Mouse (Mus musculus) stomach, postnatal 0 days (tissue): ENCODE data around the gene Tcirg1. TPM values are rescaled to one million over a fixed set of nuclear protein-coding genes. Genes with fewer than 3 reads are reported as not detected.

ENCODE experiments used
- ATAC-seq: fragments of 200-750 bp; cut with Nextera tagmentation; 2 replicates; pipeline ENCODE4 v1.8.0; 2017; ENCODE audit not compliant: low FRiP score, low TSS enrichment
- DNase-seq: peaks from one replicate; pipeline ENCODE4 v3.0.0-alpha.2; 2016; ENCODE audit warnings: low spot score
- H3K27ac ChIP-seq: fragments of 300-500 bp; sonication (generic); replicated peaks from 2 replicates; pipeline ENCODE4 v1.5.1; 2014; ENCODE audit warnings: mild to moderate bottlenecking, control low read depth
- H3K27me3 ChIP-seq: fragments of 300-500 bp; sonication (generic); 2 replicates; pipeline ENCODE4 v1.6.1; 2014; ENCODE audit warnings: low read length; ENCODE audit not compliant: control insufficient read depth, insufficient read depth
- H3K36me3 ChIP-seq: fragments of 300-500 bp; sonication (generic); 2 replicates; pipeline ENCODE4 v1.6.1; 2014; ENCODE audit warnings: low read length, mixed read lengths; ENCODE audit not compliant: control insufficient read depth, insufficient read depth
- H3K4me1 ChIP-seq: fragments of 300-500 bp; sonication (generic); replicated peaks from 2 replicates; pipeline ENCODE4 v1.6.1; 2014; ENCODE audit warnings: antibody characterized with exemption; ENCODE audit not compliant: control insufficient read depth, insufficient read depth
- H3K4me2 ChIP-seq: fragments of 300-500 bp; sonication (generic); replicated peaks from 2 replicates; pipeline ENCODE4 v1.6.1; 2014; ENCODE audit warnings: low read depth, mild to moderate bottlenecking, control low read depth, moderate library complexity
- H3K4me3 ChIP-seq: fragments of 300-500 bp; sonication (generic); 2 replicates; pipeline ENCODE4 v1.5.1; 2014; ENCODE audit warnings: low read depth, low read length, control low read depth
- H3K9ac ChIP-seq: fragments of 300-500 bp; sonication (generic); 2 replicates; pipeline ENCODE4 v1.6.1; 2014; ENCODE audit warnings: mild to moderate bottlenecking, low read length, control low read depth, mixed read lengths
- H3K9me3 ChIP-seq: fragments of 300-500 bp; sonication (generic); 2 replicates; pipeline ENCODE4 v1.6.1; 2016; ENCODE audit warnings: low read length; ENCODE audit not compliant: control insufficient read depth
- CTCF ChIP-seq: IDR thresholded peaks from 2 replicates; pipeline ENCODE4 v1.5.1; 2016; ENCODE audit warnings: antibody characterized with exemption, low read depth, mild to moderate bottlenecking, moderate library complexity
- EP300 ChIP-seq: optimal IDR thresholded peaks from 2 replicates; pipeline ENCODE3; 2016; ENCODE audit warnings: antibody characterized with exemption
- WGBS: fragments of 180-500 bp; shearing (Covaris S2); extraction: QIAGEN DNeasy Blood & Tissue Kit; methylation state at CpG from one replicate; pipeline ENCODE4 v1.1.7; 2014; 5-methylcytosine and 5-hydroxymethylcytosine counted together
- polyA plus RNA-seq: library from polyadenylated mRNA; unstranded; fragments of >200 nt; fragmentation: Nextera tagmentation; extraction: Ambion mirVana; gene quantifications from 2 replicates; pipeline ENCODE4 v1.2.1, GENCODE M21; 2015

The Tcirg1 gene
- polyA plus RNA-seq, 1 experiment from 2014 or later, result 17.4 TPM

DNA sequence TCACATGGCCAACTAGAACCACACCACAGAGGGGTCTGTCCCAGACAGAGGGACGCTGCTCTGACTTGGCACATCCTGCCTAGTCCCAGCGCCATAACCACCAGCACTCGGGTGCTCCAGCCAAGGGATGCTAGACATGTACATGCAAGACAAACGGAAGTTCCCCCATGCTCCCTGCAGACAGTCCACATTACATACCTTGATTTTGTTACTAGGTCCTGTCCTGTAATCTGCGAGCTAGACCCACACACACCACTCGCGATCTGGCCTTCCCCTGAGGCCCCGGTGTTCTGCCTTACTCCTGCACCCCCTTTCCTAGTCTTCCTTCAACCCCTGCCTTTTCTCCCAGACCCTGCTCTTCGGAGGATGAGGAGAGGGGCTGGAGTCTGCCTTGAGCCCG, 607 bp downstream of the Tcirg1 start:
- H3K4me3 ChIP-seq, result peak overlapping the region; percentile 64
- peak overlapping the region; percentile 81 for H3K4me2 ChIP-seq
- no peaks in the 10 kb centered on the region for H3K27me3 ChIP-seq
- peak overlapping the region; percentile 75 for H3K27ac ChIP-seq
- H3K9ac ChIP-seq, result peak overlapping the region; percentile 74
- H3K36me3 ChIP-seq, result peaks cover 34% of the 10 kb centered on the region
- H3K9me3 ChIP-seq, result no peaks in the 10 kb centered on the region
- DNase-seq (no peak), ATAC-seq (no peak)
- 24% methylated on average over 10 of the region's 10 CpGs for WGBS
- peaks cover 14% of the 10 kb centered on the region; the same call in 1 of the 2 replicates for H3K4me1 ChIP-seq
- TF ChIP-seq CTCF, result no peak

DNA sequence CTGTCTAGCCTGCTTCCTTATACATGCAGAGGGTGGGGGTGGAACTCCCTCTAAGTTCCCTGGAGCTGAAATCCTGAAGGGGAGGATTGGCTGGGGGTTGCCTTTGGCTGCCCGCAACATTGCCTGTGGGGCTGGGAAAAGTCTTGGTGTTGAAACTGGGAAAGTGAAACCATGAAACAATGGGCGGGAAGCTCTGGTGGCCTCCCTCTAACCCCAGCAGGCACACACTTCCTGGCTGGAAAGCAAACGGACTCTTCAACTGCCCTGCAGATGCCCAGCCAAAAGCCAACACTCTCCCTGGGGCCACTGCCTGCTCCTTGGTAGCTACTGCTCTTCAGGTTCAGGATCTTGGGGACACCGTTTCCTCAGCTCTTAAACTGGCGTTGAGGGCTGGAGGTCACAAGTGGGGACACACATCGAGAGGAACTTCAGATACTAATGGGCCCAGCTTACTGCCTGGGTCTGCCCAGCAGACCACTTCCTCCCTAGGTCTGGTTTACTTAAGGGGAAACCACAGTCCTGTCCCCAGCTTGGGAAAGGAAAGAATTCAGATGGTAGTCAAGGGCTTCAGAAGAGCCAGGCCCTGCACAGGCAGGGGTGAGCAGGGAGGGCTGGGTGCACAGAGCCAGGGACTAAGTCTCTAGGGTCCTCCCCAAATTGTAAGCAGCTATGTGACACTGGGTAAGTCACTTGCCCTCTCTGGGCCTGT, 1.5 kb downstream of the Tcirg1 start:
- Histone ChIP-seq H3K9me3 (no peaks in the 10 kb centered on the region), H3K36me3 (peaks cover 34% of the 10 kb centered on the region), H3K4me1 (peaks cover 14% of the 10 kb centered on the region; the same call in 1 of the 2 replicates), H3K9ac (peak overlapping the region; percentile 58), H3K27ac (peak overlapping the region; percentile 88), H3K4me2 (peak overlapping the region; percentile 81), H3K27me3 (no peaks in the 10 kb centered on the region), H3K4me3 (peak overlapping the region; percentile 64)
- WGBS, result 27% methylated on average over 6 of the region's 6 CpGs
- no peak for TF ChIP-seq CTCF
- TF ChIP-seq EP300, result no peak
- DNase-seq (peak; percentile 68), ATAC-seq (peak; percentile 19; the same call in 1 of the 2 replicates)

DNA sequence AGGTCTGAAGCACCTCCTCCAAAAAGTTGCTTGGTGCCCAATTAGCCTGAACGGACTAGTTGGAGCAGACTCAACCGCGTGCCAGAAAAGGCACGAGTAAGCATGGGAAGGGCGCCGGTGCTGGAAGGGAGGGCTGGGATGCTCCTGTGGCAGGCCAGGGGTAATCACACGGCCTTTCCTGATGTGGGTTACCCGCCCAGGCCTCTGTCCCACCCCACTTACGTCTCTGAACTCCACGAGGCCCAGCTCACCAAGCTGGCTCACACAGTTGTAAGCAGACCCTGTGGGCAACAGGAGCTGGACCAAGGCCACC, 2.6 kb downstream of the Tcirg1 start:
- peak overlapping the region; percentile 81 for H3K4me2 ChIP-seq
- no peaks in the 10 kb centered on the region for H3K27me3 ChIP-seq
- peaks cover 14% of the 10 kb centered on the region; the same call in 1 of the 2 replicates for H3K4me1 ChIP-seq
- no peak overlapping the region for H3K27ac ChIP-seq
- no peak overlapping the region for H3K9ac ChIP-seq
- WGBS, result 73% methylated on average over 10 of the region's 10 CpGs
- no peak for DNase-seq
- no peak overlapping the region for H3K4me3 ChIP-seq
- H3K9me3 ChIP-seq, result no peaks in the 10 kb centered on the region
- ATAC-seq, result no peak
- peaks cover 28% of the 10 kb centered on the region for H3K36me3 ChIP-seq
- TF ChIP-seq CTCF (no peak), EP300 (no peak)

DNA sequence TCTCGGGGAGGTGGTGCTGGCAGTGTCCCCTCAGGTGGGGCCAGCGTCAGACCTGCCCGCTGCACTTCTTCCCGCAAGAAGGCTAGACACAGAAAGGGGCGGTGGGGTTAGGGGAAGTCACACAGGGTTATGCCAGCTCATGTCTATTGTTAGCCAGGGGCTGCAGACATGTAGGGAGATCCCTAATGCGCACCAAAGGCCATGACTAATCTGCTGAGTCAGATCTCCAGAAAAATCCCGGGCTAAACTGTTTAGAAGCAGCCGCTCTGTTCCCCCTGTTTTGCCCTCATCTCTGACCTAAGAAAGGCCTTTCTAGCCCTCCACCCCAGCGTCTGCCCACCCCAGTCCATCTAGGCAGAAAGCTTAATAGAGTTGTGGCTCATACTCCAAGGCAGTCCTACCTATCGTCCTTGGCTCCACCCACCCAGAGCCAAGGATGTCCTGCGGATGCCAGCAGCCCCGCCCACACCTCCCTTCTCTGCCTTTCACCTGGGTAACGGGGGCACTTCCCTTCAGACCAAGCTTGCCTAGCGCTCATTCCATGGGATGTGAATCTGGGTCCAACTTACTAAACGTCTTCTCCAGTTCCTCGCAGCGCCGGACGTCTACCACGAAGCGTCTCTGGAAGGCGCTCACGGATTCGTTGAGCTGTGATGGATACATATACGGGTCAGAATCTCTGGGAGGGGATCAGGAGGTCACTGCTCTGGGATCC, 3.1 kb downstream of the Tcirg1 start:
- H3K27me3 ChIP-seq, result no peaks in the 10 kb centered on the region
- H3K4me3 ChIP-seq, result no peak overlapping the region
- ATAC-seq, result no peak
- H3K4me2 ChIP-seq, result no peak overlapping the region
- no peaks in the 10 kb centered on the region for H3K9me3 ChIP-seq
- TF ChIP-seq EP300, result no peak
- TF ChIP-seq CTCF, result no peak
- 75% methylated on average over 25 of the region's 25 CpGs for WGBS
- H3K9ac ChIP-seq, result no peak overlapping the region
- H3K27ac ChIP-seq, result no peak overlapping the region
- peaks cover 14% of the 10 kb centered on the region; the same call in 1 of the 2 replicates for H3K4me1 ChIP-seq
- DNase-seq, result no peak
- H3K36me3 ChIP-seq, result peaks cover 26% of the 10 kb centered on the region

DNA sequence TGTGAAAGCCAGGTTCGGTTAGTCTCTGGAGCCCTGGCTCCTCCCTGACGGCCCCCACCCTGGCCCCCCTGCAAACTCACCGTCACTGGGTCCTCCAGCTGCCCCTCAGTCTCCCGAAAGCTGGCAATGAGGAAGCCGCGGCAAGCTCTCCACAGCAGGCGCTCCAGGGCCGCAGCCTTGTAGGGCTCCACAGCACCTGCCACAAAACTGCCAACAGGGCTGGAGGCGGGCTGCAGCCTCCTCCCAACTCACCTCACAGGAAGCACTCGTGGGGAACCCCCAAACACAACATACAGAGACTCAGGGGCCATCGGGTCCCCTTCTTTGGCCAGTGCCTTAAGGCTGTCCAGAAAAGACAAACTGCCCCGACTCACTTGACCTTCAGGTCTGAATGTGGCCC, 4.0 kb downstream of the Tcirg1 start:
- peaks cover 14% of the 10 kb centered on the region; the same call in 1 of the 2 replicates for H3K4me1 ChIP-seq
- no peaks in the 10 kb centered on the region for H3K9me3 ChIP-seq
- ATAC-seq (no peak), DNase-seq (no peak)
- H3K9ac ChIP-seq, result no peak overlapping the region
- TF ChIP-seq EP300 (no peak), CTCF (no peak)
- no peak overlapping the region for H3K4me3 ChIP-seq
- H3K4me2 ChIP-seq, result no peak overlapping the region
- H3K27me3 ChIP-seq, result no peaks in the 10 kb centered on the region
- H3K27ac ChIP-seq, result no peak overlapping the region
- H3K36me3 ChIP-seq, result peaks cover 29% of the 10 kb centered on the region
- WGBS, result 84% methylated on average over 12 of the region's 12 CpGs

DNA sequence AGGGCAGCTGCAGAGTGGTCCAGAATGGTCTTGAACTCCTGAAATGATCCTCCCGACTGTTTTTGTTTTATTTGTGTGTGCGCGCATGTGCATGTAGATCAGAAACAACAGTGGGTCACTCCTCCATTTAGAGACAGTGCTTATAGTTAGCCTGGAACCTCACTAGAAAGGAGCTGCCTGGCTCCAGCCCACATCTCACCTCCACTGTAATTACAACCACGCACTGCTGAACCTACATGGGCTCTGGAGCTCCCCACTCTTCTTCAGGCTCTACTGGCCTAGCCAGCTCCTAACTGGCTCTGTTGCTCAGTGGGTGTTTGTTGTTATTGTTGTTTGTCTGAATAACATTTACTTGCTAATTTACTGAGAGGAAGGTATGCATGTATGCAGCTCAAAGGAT, 7.3 kb downstream of the Tcirg1 start:
- Histone ChIP-seq H3K27ac (no peak overlapping the region), H3K27me3 (no peaks in the 10 kb centered on the region), H3K4me2 (no peak overlapping the region), H3K4me1 (no peaks in the 10 kb centered on the region), H3K4me3 (no peak overlapping the region), H3K36me3 (peaks cover 51% of the 10 kb centered on the region), H3K9me3 (no peaks in the 10 kb centered on the region), H3K9ac (no peak overlapping the region)
- WGBS, result 94% methylated on average over 4 of the region's 4 CpGs
- ATAC-seq (no peak), DNase-seq (no peak)
- TF ChIP-seq CTCF (no peak), EP300 (no peak)
